In the genomic region with DNA sequence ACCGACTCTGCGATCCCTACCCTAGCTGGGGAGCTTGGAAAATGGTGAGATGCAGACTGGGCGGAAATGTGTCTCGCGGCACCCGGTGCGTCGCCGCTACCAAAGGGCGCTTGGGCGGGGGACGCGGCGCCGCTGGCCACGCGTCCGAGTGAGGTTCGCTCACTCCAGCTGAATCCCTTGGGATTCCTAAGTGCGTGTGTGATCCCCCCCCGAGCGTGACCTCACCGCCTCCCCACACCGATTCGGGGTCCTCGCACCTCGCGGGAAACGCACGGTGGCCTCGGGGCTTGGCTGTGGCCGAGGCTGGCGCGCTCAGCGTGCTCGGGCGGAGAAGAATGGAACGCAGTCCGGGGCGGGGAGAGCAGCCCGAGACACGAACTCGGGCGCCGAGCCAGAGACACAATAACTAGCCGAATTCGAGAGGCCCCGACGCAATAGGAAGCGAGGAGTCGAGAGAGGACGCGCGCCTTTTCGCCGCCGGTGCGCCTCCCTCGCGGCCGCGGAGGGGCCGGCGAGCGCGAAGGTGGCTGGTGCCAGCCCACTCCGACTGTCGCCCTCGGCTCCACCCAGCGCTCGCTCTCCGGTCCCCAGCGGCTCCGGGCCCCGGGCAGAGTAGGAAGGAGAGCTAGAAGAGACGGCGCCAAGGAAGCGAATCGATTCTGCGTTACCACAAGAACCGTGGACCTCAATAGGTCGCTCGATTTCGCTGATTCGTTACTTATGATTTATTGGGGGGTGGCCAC, we compare ENCODE assay signal across 8 mouse cellular contexts. TPM values are rescaled to one million over a fixed set of nuclear protein-coding genes. Genes with fewer than 3 reads are reported as not detected.
DNase-seq lines count a peak whose midpoint lies in the region; ATAC-seq and TF ChIP-seq lines count a peak whose summit lies in the region.

Gene Pcgf2 (minus strand): TSS at position 495 of the 743 bp plus-strand sequence.

- in situ Hi-C loops in ES-E14 (cut with MboI; ENCODE audit: low sequenced_read_pairs in 2 of 2, unreplicated experiment in 2 of 2), result no loop called here

- peak within 1 kb of the TSS; percentile 98 for H3K9ac ChIP-seq in ES-E14 (ENCODE audit: insufficient read depth, low read depth, low read length, poor library complexity, severe bottlenecking)

- H3K4me3 ChIP-seq in ES-E14 (ENCODE audit: insufficient read depth in 1 of 2, low read depth in 1 of 2, low read length in 2 of 2, poor library complexity in 1 of 2, severe bottlenecking in 1 of 2), result peak within 1 kb of the TSS; percentile 88 to 93
- H3K4me3 ChIP-seq in hindbrain, embryonic 10.5 days, result peak within 1 kb of the TSS; percentile 85

- H3K36me3 ChIP-seq in ES-E14 (ENCODE audit: control insufficient read depth, insufficient read depth, low read length, poor library complexity, severe bottlenecking), result peaks cover 11% of the 10 kb centered on the region; the same call in 1 of the 2 replicates
- peaks cover 12% of the 10 kb centered on the region for H3K36me3 ChIP-seq in hindbrain, embryonic 10.5 days

- under 1% methylated on average over 85 of the region's 85 CpGs for WGBS in hindbrain, embryonic 10.5 days

- H3K4me1 ChIP-seq in ES-E14 (ENCODE audit: control insufficient read depth in 2 of 2, insufficient read depth in 2 of 2, low read length in 2 of 2, poor library complexity in 1 of 2), result peaks cover 3 to 23% of the 10 kb centered on the region in 2 experiments; a peak in 3 of 4 replicates
- H3K4me1 ChIP-seq in hindbrain, embryonic 10.5 days (replicated peaks), result peaks cover 76% of the 10 kb centered on the region

- ATAC-seq in cerebellum, adult (ENCODE audit: insufficient number of reproducible peaks, low FRiP score, low TSS enrichment), result peak; percentile 18; the same call in 1 of the 2 replicates
- peak; percentile 18; the same call in 1 of the 2 replicates for ATAC-seq in frontal cortex, adult (ENCODE audit: low TSS enrichment)
- no peak for ATAC-seq in erythroid progenitor cell, adult 5-6 weeks (replicated peaks; ENCODE audit: low FRiP score, poor library complexity, severe bottlenecking)

- peak within 1 kb of the TSS; percentile 96 for H3K27ac ChIP-seq in ES-E14 (ENCODE audit: insufficient read depth, low read depth, low read length, poor library complexity, severe bottlenecking)
- H3K27ac ChIP-seq in hindbrain, embryonic 10.5 days, result peak within 1 kb of the TSS; percentile 99

- no peaks in the 10 kb centered on the region for H3K27me3 ChIP-seq in hindbrain, embryonic 10.5 days (ENCODE audit: insufficient read depth, poor library complexity, severe bottlenecking)

- no peak for DNase-seq in ES-E14 (ENCODE audit: low read depth, low spot score)
- peak; percentile 79 for DNase-seq in hindbrain, embryonic 10.5 days (ENCODE audit: low spot score)
- DNase-seq in layer of hippocampus, adult 9-11 months, result peak; percentile 59
- peak; percentile 93 for DNase-seq in lung, postnatal 10 days
- peak; percentile 54 for DNase-seq in retina, postnatal 7 days (ENCODE audit: low read depth, low spot score)

- H3K9me3 ChIP-seq in ES-E14 (ENCODE audit: control insufficient read depth, insufficient read depth, low read depth, low read length), result no peaks in the 10 kb centered on the region
- H3K9me3 ChIP-seq in hindbrain, embryonic 10.5 days, result no peaks in the 10 kb centered on the region

TF ChIP-seq in ES-E14, 5 proteins besides CTCF, POLR2A, EP300 and RAD21:
- TF ChIP-seq CHD2 (IDR thresholded peaks at IDR 0.05; ENCODE audit: low read depth, low read length) (no peak), HCFC1 (IDR thresholded peaks at IDR 0.05; ENCODE audit: borderline replicate concordance, insufficient read depth, low read length) (no peak), ZNF384 (IDR thresholded peaks at IDR 0.05; ENCODE audit: low read depth, low read length) (no peak), MAFK (IDR thresholded peaks at IDR 0.05; ENCODE audit: insufficient read depth, low read depth, low read length) (no peak), ZC3H11A (IDR thresholded peaks at IDR 0.05; ENCODE audit: borderline replicate concordance, low read depth, low read length) (no peak)

RNA-seq across cellular contexts. Expression of gene Pcgf2, which starts in this region (rescaled TPM):
- 20.1 and 28.4 TPM in 2 replicates for total RNA-seq in ES-E14 (2012; rRNA removed)
- polyA plus RNA-seq in hindbrain, embryonic 10.5 days (2016; fragmentation: Nextera tagmentation; extraction: Ambion mirVana), result 15.6 and 17.0 TPM in 2 replicates
- total RNA-seq in erythroid progenitor cell, adult 5-6 weeks (2015; ENCODE audit: low replicate concordance), result 5.9 TPM in 1 of 2 replicates, not detected in the other
- total RNA-seq in erythroid progenitor cell, adult 5-6 weeks (2017; ENCODE audit: low replicate concordance), result 2.1 TPM in 1 of 2 replicates, not detected in the other
